Mouse (Mus musculus): ENCODE results near the gene Kir3dl2.
"Not testable (repeated sequence)": the region's sequence is repeated elsewhere in the genome, so short reads cannot be mapped to it uniquely, and the experiment has no call there.

Gene Kir3dl2

DNA sequence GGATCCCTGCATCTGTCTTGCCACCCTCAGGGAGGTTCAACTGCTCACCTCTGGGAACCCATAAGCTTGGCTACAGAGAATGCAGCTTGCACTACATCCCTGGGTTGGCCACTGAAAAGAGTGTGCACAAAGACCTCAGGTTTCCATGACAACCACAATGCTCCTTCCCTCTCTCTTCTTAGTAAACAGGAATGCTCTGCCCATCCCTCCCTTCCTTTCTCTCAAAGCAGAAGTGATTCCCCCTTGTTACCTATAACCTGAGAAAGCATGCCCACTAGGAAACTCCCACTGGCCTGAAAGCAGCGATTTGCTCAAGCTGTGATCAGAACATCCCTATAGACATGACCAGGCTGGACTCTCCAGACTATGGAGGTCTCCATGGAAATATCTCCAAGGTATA, at the start of gene Kir3dl2:
TSS of gene Kir3dl2 (minus strand) at position 101 of the 400 bp plus-strand sequence.
- not testable (repeated sequence) for DNase-seq (ENCODE audit: low read depth, low spot score)

DNA sequence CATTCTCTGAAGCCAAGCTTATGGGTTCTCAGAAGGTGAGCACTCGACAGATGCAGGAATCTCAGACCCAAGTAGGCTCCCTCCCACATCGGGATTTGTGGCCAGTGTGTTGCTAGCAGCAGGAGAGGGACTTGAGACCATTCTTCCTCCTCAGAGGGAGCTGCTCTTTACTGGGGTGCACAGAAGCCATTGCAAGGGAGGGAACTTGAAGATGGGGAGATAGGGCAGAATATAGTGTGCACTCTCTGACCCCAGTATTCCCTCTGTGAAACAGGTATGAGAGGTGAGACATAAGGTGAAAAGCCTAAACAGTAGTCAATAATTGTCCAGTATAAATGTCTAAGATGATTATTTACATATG, 47.0 kb upstream of the Kir3dl2 start:
- no peak for DNase-seq (ENCODE audit: low read depth, low spot score)

DNA sequence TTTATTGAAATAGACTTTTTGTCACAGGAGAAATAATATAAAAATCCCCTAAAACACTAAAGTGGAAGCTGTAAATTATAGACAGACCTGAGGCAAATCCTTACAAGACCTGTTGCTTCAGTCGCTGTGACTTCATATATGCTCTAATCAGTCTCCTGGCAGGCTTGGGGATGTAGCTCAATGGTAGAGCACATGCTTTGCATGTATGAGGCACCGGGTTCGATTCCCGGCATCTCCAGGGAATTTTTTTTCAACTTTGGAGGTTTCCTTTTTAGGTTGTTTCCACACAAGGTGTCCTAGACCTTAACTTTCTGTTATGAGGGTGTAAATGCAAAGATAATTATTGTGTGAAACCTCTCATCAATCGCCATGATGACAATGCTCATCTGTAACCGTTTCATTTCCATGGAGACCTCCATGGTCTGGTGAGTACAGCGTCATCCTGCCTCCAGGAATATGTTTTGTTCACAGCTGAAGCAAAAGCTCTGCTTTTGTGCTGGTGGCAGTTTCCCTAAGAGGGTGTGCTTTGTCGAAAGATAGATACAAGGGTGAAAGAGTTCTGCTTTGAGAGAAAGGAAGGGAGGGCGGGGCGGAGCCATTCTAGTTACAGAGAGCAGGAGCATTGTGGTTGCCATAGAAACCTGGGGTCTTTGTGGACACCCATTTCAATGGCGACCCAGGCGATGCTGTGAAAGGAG, 46.5 kb upstream of the Kir3dl2 start, which contains the start of gene Tceal3:
TSS of gene Tceal3 (plus strand) at position 644 of the 698 bp plus-strand sequence.
- DNase-seq (ENCODE audit: low read depth, low spot score), result peak; percentile 43

DNA sequence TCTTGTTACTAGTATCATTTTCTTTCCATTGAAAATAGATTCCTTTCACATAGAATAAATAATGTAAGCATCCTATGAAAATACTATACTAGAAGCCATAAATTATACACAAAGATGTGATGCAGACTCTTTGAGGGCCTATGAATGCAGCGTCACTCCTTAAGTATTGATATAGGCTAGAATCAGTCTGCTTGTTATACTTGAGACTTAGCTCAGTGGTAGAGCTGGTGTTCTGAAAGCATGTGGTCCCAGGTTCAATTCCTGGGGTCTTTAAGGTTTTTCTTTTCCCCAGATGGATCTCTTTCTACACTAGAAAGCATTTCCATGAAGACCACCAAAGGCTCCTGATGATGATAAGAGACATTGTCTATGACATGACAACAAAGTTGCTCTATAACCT, 40.8 kb upstream of the Kir3dl2 start:
- DNase-seq (ENCODE audit: low read depth, low spot score), result no peak

DNA sequence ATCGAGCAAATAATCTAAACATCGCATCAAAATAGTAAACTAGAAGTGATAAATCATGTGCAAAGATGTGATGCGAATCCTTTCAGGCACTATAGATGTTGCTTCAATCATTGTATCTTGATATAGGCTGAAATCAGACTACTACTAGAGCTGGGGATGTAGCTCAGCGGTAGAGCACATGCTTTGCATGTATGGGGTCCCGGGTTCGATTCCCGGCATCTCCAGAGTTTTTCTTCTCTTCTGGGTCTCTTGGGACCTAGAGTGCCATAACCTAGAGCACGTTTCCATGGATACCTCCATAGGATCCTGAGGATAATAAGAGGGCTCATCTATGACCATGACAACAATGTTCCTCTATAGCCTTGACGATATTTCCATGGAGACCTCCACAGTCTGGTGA, 25.2 kb upstream of the Kir3dl2 start:
- not testable (repeated sequence) for DNase-seq (ENCODE audit: low read depth, low spot score)

DNA sequence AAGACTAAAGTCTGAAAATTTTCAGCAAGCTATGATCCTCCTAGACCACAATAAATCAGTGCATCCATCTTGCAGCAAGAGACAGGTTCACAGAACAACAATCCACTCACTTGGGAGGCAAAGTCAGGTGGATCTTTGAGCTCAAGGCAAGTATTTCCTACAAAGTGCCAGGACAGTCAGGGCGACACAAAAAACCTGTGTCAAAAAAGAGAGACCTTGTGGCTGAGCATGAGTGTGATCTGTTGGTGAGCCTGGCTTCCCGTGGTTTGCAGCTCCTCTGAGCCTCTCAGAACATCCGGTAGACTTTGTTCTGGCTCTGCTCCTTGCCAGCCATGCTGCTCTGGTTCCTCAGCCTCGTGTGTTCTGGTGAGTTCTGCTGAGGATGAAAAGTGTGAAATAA, 26.2 kb downstream of the Kir3dl2 start, which contains the start of gene Kir3dl1:
TSS of gene Kir3dl1 (plus strand) at position 301 of the 400 bp plus-strand sequence.
- DNase-seq (ENCODE audit: low read depth, low spot score), result not testable (repeated sequence)

Data from ZHBTc4 (cell line).